Mouse (Mus musculus) kidney, adult 2 months (tissue): ENCODE results near the gene Plekha5.

Experiments
- CTCF ChIP-seq: fragments of 200-500 bp; conservative IDR thresholded peaks from 2 replicates; pipeline ENCODE4 v1.5.1; 2011; ENCODE audit warnings: low read depth, mild to moderate bottlenecking, control low read depth, low read length, moderate library complexity, mixed read lengths; ENCODE audit not compliant: insufficient read depth, insufficient read length
- POLR2A ChIP-seq: fragments of 200-500 bp; IDR thresholded peaks from one replicate; pipeline ENCODE4 v1.6.1; 2011; ENCODE audit warnings: low read depth, low read length, control low read depth

GRCm38 (mm10) chr6:140444855-140445465 lies 21.1 kb downstream of the Plekha5 start:
- TF ChIP-seq CTCF (no peak), POLR2A (no peak)
